Mouse (Mus musculus) midbrain, embryonic 11.5 days (tissue): ENCODE measurements around the gene St7. TPM values are rescaled to one million over a fixed set of nuclear protein-coding genes. Genes with fewer than 3 reads are reported as not detected.

Experiments used
- ATAC-seq: fragments of 200-750 bp; cut with Nextera tagmentation; 2 replicates; pipeline ENCODE4 v1.8.0; 2017; ENCODE audit warnings: moderate TSS enrichment, moderate library complexity; ENCODE audit not compliant: low FRiP score
- DNase-seq: peaks from one replicate; pipeline ENCODE4 v3.0.0; 2015; ENCODE audit warnings: low spot score; ENCODE audit errors: missing footprints
- H3K27ac ChIP-seq: fragments of 300-500 bp; sonication (generic); 2 replicates; pipeline ENCODE4 v1.5.1; 2014; ENCODE audit warnings: low read depth, low read length
- H3K27me3 ChIP-seq: fragments of 300-500 bp; sonication (generic); 2 replicates; pipeline ENCODE4 v1.6.1; 2014; ENCODE audit warnings: mild to moderate bottlenecking, low read length, moderate library complexity, mixed read lengths; ENCODE audit not compliant: control insufficient read depth, insufficient read depth
- H3K36me3 ChIP-seq: fragments of 300-500 bp; sonication (generic); 2 replicates; pipeline ENCODE4 v1.6.1; 2014; ENCODE audit warnings: mild to moderate bottlenecking, low read length, moderate library complexity, mixed read lengths; ENCODE audit not compliant: control insufficient read depth, insufficient read depth
- H3K4me1 ChIP-seq: fragments of 300-500 bp; sonication (generic); 2 replicates; pipeline ENCODE4 v1.6.1; 2014; ENCODE audit warnings: low read length; ENCODE audit not compliant: control insufficient read depth, insufficient read depth
- H3K4me2 ChIP-seq: fragments of 300-500 bp; sonication (generic); 2 replicates; pipeline ENCODE4 v1.6.1; 2014; ENCODE audit warnings: mild to moderate bottlenecking, moderate library complexity
- H3K4me3 ChIP-seq: fragments of 300-500 bp; sonication (generic); 2 replicates; pipeline ENCODE4 v1.5.1; 2014; ENCODE audit warnings: low read depth, low read length
- H3K9ac ChIP-seq: fragments of 300-500 bp; sonication (generic); 2 replicates; pipeline ENCODE4 v1.6.1; 2014; ENCODE audit warnings: low read length
- H3K9me3 ChIP-seq: fragments of 300-500 bp; sonication (generic); 2 replicates; pipeline ENCODE4 v1.6.1; 2016; ENCODE audit warnings: low read length; ENCODE audit not compliant: control insufficient read depth
- WGBS: fragments of 180-500 bp; shearing (Covaris S2); extraction: QIAGEN DNeasy Blood & Tissue Kit; methylation state at CpG from one replicate; pipeline ENCODE4 v1.1.7; 2014; 5-methylcytosine and 5-hydroxymethylcytosine counted together
- polyA plus RNA-seq: library from polyadenylated mRNA; unstranded; fragments of >200 nt; fragmentation: Nextera tagmentation; extraction: Ambion mirVana; gene quantifications from 2 replicates; pipeline ENCODE4 v1.2.1, GENCODE M21; 2014

Gene St7
- polyA plus RNA-seq, 1 experiment from 2014 or later = 36.6 TPM

DNA sequence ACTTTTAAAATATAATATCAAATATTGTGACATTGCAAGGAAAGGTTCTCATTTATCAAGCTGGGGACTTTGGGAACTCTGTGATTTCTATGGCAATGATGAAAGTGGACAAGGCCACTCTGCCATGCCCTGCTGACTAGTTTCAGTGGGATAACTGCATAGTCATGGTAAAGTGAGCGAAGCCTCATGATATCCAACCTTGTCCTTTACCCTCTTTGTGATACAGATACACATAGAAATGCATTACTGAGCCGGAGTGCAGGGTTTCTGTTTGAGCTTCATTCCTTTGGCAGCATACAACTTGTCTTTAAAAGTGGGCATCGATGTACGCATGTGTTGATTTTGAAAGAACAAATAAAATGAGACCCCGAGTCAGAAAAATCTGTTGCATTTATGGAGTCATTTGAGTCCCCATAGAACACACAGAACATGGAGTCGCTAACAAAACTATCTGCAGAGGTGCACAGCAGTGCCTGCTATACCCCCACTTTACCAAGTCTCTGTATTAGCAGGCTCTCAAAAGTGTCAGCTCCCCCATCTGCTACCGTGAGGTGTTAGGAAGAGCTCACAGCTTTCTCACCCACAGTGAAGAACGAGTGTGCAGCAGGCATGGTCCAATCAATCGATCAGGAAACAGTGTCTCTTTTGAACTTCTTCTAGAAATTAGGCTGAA lies 77.4 kb downstream of the St7 start:
- no peak overlapping the region for H3K27ac ChIP-seq
- no peak overlapping the region for H3K4me2 ChIP-seq
- 81% methylated on average over 9 of the region's 9 CpGs for WGBS
- H3K9me3 ChIP-seq = no peaks in the 10 kb centered on the region
- H3K36me3 ChIP-seq = no peaks in the 10 kb centered on the region
- DNase-seq (no peak), ATAC-seq (no peak)
- no peak overlapping the region for H3K9ac ChIP-seq
- H3K4me1 ChIP-seq = peaks cover 2% of the 10 kb centered on the region; the same call in 1 of the 2 replicates
- H3K27me3 ChIP-seq = no peaks in the 10 kb centered on the region
- no peak overlapping the region for H3K4me3 ChIP-seq

GRCm38 (mm10) chr6:17770645-17771345 lies 78.1 kb downstream of the St7 start:
- no peak overlapping the region for H3K4me2 ChIP-seq
- no peak for ATAC-seq
- H3K36me3 ChIP-seq = no peaks in the 10 kb centered on the region
- peaks cover 2% of the 10 kb centered on the region; the same call in 1 of the 2 replicates for H3K4me1 ChIP-seq
- no peak overlapping the region for H3K9ac ChIP-seq
- 57% methylated on average over 8 of the region's 8 CpGs for WGBS
- H3K4me3 ChIP-seq = no peak overlapping the region
- no peak for DNase-seq
- no peaks in the 10 kb centered on the region for H3K9me3 ChIP-seq
- H3K27me3 ChIP-seq = no peaks in the 10 kb centered on the region
- H3K27ac ChIP-seq = no peak overlapping the region

DNA sequence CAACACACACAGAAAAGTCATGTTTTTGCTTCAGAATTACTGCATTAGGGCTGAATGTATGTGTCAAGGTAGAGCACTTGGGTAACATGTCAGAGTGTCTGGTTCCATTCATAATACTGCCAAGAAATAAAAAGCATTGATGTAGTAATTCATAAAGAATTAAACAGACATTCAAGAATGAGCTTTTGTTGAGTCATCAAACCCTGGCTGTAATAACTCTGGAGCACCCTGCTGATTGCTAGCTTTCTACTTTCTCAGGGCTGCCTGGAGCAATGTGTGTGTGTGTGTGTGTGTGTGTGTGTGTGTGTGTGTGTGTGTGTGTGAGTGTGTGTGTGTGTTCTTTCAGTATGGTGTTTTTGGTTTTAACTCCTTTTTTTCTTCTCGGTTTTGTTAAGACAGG lies 78.7 kb downstream of the St7 start:
- Histone ChIP-seq H3K36me3 (no peaks in the 10 kb centered on the region), H3K9me3 (no peaks in the 10 kb centered on the region), H3K9ac (no peak overlapping the region), H3K27ac (no peak overlapping the region), H3K4me2 (no peak overlapping the region), H3K4me1 (peaks cover 2% of the 10 kb centered on the region; the same call in 1 of the 2 replicates), H3K4me3 (no peak overlapping the region), H3K27me3 (no peaks in the 10 kb centered on the region)
- 85% methylated on average over 1 of the region's 1 CpGs for WGBS
- ATAC-seq (no peak), DNase-seq (no peak)

GRCm38 (mm10) chr6:17772514-17772913 lies 79.8 kb downstream of the St7 start:
- WGBS = 92% methylated on average over 3 of the region's 3 CpGs

GRCm38 (mm10) chr6:17776041-17776440 lies 83.3 kb downstream of the St7 start:
- ATAC-seq (no peak), DNase-seq (peak; percentile 68)
- WGBS = 82% methylated on average over 7 of the region's 7 CpGs
- H3K9ac ChIP-seq = no peak overlapping the region
- no peaks in the 10 kb centered on the region for H3K9me3 ChIP-seq
- H3K4me1 ChIP-seq = no peaks in the 10 kb centered on the region
- no peak overlapping the region for H3K4me2 ChIP-seq
- H3K27me3 ChIP-seq = no peaks in the 10 kb centered on the region
- no peak overlapping the region for H3K27ac ChIP-seq
- no peak overlapping the region for H3K4me3 ChIP-seq
- no peaks in the 10 kb centered on the region for H3K36me3 ChIP-seq

More at GRCm38 (mm10) chr6:17772514-17772913, 79.8 kb downstream of the St7 start:
- Histone ChIP-seq H3K27me3 (no peaks in the 10 kb centered on the region), H3K9me3 (no peaks in the 10 kb centered on the region), H3K9ac (no peak overlapping the region), H3K4me3 (no peak overlapping the region), H3K27ac (no peak overlapping the region), H3K36me3 (no peaks in the 10 kb centered on the region), H3K4me1 (peaks cover 2% of the 10 kb centered on the region; the same call in 1 of the 2 replicates), H3K4me2 (no peak overlapping the region)
- DNase-seq = no peak
- ATAC-seq = no peak

DNA sequence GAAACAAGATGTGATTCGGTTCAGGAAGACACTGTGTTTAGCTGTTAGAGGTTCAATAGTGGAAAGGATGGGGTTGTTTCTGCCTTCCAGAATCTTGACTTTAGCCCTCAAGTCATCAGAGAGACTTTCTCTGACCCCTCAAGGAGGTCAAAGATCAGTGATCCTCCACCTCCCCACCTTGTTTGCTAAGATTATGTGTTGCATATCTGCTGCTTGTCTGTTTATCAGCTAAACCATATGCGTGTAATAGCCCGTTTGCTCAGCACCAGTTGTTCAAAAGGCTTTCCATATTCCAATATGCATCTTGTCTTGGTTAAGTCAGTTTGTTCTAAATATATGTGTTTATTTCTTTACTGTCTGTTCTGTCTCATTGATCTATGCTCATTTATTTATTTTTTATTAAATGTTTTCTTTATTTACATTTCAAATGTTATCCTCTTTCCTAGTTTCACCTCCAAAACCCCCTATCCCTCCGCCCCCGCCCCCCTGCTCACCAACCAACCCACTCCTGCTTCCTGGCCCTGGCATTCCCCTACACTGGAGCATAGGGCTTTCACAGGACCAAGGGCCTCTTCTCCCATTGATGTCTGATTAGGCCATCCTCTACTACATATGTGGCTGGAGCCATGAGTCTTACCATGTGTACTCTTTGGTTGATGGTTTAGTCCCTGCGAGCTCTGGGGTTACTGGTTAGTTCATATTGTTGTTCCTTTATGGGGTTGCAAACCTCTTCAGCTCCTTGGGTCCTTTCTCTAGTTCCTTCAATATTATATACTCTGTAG lies 84.5 kb downstream of the St7 start:
- 91% methylated on average over 6 of the region's 6 CpGs for WGBS
- Histone ChIP-seq H3K9me3 (no peaks in the 10 kb centered on the region), H3K27ac (no peak overlapping the region), H3K36me3 (no peaks in the 10 kb centered on the region), H3K27me3 (no peaks in the 10 kb centered on the region), H3K9ac (no peak overlapping the region), H3K4me3 (no peak overlapping the region), H3K4me1 (no peaks in the 10 kb centered on the region), H3K4me2 (no peak overlapping the region)
- peak; percentile 44 for DNase-seq
- no peak for ATAC-seq

DNA sequence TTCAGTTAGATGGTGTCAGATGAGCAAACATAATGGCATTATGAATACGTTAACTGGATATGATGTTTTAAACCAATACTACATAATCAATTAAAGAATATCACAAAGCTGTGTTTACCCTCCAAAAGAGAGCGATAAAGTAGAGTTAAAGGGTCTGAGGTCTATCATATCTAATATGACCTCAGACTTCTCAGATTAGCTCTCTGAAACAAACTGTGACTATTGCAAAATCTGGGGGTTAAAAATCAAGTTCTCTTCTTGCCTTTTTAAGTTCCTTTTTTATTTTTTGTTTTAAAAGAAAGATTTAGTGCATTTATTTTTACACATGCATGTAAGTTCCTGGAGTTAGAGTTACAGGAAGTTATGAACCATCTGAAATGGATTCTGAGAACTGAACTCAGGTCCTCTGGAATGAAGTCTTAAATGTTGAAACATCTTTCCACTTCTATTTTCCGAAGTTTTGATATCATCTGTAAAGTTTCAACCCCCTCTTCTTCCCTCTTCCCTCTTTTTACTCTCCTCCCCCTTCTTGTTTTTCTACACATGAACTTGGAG lies 86.0 kb downstream of the St7 start:
- Histone ChIP-seq H3K27me3 (no peaks in the 10 kb centered on the region), H3K4me3 (no peak overlapping the region), H3K4me2 (no peak overlapping the region), H3K27ac (no peak overlapping the region), H3K36me3 (no peaks in the 10 kb centered on the region), H3K4me1 (no peaks in the 10 kb centered on the region), H3K9ac (no peak overlapping the region), H3K9me3 (no peaks in the 10 kb centered on the region)
- 92% methylated on average over 3 of the region's 3 CpGs for WGBS
- ATAC-seq (no peak), DNase-seq (peak; percentile 28)

DNA sequence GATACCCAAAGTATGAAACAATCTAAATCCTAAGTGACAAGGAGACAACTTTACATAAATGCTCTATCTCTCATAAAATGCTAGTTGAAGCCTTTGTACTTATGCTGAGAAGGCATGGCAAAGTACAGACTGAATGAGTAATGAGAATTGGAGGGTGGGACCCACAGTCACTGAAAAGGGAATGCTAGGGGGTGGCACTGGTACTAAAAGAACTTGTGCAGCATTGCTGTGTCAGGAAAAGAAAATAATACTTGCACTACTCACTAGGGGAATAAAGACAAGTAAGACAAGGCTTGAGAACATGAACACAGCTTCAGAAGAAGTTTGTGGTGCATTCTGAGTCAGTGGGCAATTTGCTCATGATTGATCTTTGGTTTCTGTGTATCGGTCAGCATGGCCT lies 90.8 kb downstream of the St7 start:
- no peaks in the 10 kb centered on the region for H3K27me3 ChIP-seq
- ATAC-seq = no peak
- H3K27ac ChIP-seq = no peak overlapping the region
- 88% methylated on average over 1 of the region's 1 CpGs for WGBS
- H3K9me3 ChIP-seq = peaks cover 4% of the 10 kb centered on the region; the same call in 1 of the 2 replicates
- H3K36me3 ChIP-seq = no peaks in the 10 kb centered on the region
- peak; percentile 39 for DNase-seq
- H3K4me3 ChIP-seq = no peak overlapping the region
- no peak overlapping the region for H3K9ac ChIP-seq
- no peaks in the 10 kb centered on the region for H3K4me1 ChIP-seq
- H3K4me2 ChIP-seq = no peak overlapping the region
